Mouse (Mus musculus): ENCODE data around the gene Aoc1. TPM values are rescaled to one million over a fixed set of nuclear protein-coding genes. Genes with fewer than 3 reads are reported as not detected.

Gene Aoc1
- polyA plus RNA-seq, 1 experiment: 7.3 TPM

GRCm38 (mm10) chr6:48840973-48841625 is 31.6 kb upstream of the Aoc1 start, which contains the start of gene Tmem176b:
Gene Tmem176b, minus strand, starts transcription at chr6:48841496.
- Histone ChIP-seq H3K27ac (ENCODE audit: insufficient read depth, low read depth, low read length) (peak within 1 kb of the TSS; percentile 91), H3K36me3 (ENCODE audit: control insufficient read depth, insufficient read depth, low read length) (peaks cover 6% of the 10 kb centered on the region; the same call in 1 of the 2 replicates), H3K4me3 (ENCODE audit: insufficient read depth, low read depth, low read length) (peak within 1 kb of the TSS; percentile 63), H3K4me1 (ENCODE audit: control insufficient read depth, insufficient read depth, low read length) (peaks cover 13% of the 10 kb centered on the region; the same call in 1 of the 2 replicates), H3K27me3 (replicated peaks; ENCODE audit: control insufficient read depth, insufficient read depth, low read length) (no peaks in the 10 kb centered on the region)
- DNase-seq: peak; percentile 99
- 3% methylated on average over 6 of the region's 6 CpGs for WGBS
- TF ChIP-seq POLR2A (IDR thresholded peaks at IDR 0.05; ENCODE audit: low read depth, low read length) (peak; percentile 74), CTCF (conservative IDR thresholded peaks at IDR 0.05; ENCODE audit: insufficient read depth, insufficient read length, low read depth, low read length) (no peak)

GRCm38 (mm10) chr6:48842111-48842842 is 30.4 kb upstream of the Aoc1 start:
- Histone ChIP-seq H3K4me1 (ENCODE audit: control insufficient read depth, insufficient read depth, low read length) (peaks cover 13% of the 10 kb centered on the region; the same call in 1 of the 2 replicates), H3K4me3 (ENCODE audit: insufficient read depth, low read depth, low read length) (peak overlapping the region; percentile 63), H3K36me3 (ENCODE audit: control insufficient read depth, insufficient read depth, low read length) (peaks cover 6% of the 10 kb centered on the region; the same call in 1 of the 2 replicates), H3K27ac (ENCODE audit: insufficient read depth, low read depth, low read length) (peak overlapping the region; percentile 70), H3K27me3 (replicated peaks; ENCODE audit: control insufficient read depth, insufficient read depth, low read length) (no peaks in the 10 kb centered on the region)
- peak; percentile 82 for DNase-seq
- TF ChIP-seq CTCF (conservative IDR thresholded peaks at IDR 0.05; ENCODE audit: insufficient read depth, insufficient read length, low read depth, low read length) (peak; percentile 68), POLR2A (IDR thresholded peaks at IDR 0.05; ENCODE audit: low read depth, low read length) (no peak)
- 34% methylated on average over 11 of the region's 11 CpGs for WGBS

GRCm38 (mm10) chr6:48845086-48845485 is 27.6 kb upstream of the Aoc1 start:
- no peak for TF ChIP-seq POLR2A (IDR thresholded peaks at IDR 0.05; ENCODE audit: low read depth, low read length)
- no peak for TF ChIP-seq CTCF (conservative IDR thresholded peaks at IDR 0.05; ENCODE audit: insufficient read depth, insufficient read length, low read depth, low read length)
- peaks cover 6% of the 10 kb centered on the region; the same call in 1 of the 2 replicates for H3K36me3 ChIP-seq (ENCODE audit: control insufficient read depth, insufficient read depth, low read length)
- WGBS: 84% methylated on average over 4 of the region's 4 CpGs
- DNase-seq: no peak
- no peaks in the 10 kb centered on the region for H3K27me3 ChIP-seq (replicated peaks; ENCODE audit: control insufficient read depth, insufficient read depth, low read length)
- no peak overlapping the region for H3K27ac ChIP-seq (ENCODE audit: insufficient read depth, low read depth, low read length)
- no peak overlapping the region for H3K4me3 ChIP-seq (ENCODE audit: insufficient read depth, low read depth, low read length)
- 0 out of 2 replicates have a peak, but pooled peaks cover 5% of the 10 kb centered on the region for H3K4me1 ChIP-seq (ENCODE audit: control insufficient read depth, insufficient read depth, low read length)

DNA sequence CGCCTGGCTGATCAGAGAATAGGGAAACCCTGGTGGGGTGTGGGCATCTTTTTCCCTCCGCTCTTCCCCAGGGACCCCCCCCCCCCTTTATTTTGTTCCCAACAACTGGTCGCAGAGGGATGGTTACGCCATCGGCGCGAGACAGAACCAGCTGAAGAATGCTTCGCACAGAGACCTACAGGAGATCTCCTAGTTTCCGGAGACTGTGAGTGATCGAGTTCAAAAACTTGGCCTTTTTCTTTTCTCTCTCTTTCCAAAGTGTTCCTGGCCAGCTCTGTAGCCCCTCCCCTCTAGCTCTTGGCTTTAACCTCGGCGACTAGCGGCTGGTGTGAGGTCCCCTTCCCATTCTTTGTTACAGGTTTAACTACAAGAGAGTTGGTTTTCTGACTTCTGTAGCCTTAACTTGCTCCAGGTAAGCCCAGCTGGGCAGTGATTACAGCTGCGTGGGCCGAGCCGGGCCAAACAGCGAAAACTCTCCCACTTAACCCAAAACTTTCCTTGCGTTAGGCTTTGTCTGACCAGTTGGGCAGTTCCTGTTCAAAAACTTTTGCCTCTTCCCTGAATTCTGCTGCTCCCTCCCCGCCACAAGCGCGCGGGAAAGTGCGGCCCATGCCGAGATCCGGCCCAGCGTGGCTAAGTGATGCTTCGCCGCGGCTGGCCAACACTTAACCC is 20.7 kb upstream of the Aoc1 start:
- peak; percentile 73 for DNase-seq
- Histone ChIP-seq H3K4me3 (ENCODE audit: insufficient read depth, low read depth, low read length) (peak overlapping the region; percentile 52), H3K36me3 (ENCODE audit: control insufficient read depth, insufficient read depth, low read length) (no peaks in the 10 kb centered on the region), H3K27me3 (replicated peaks; ENCODE audit: control insufficient read depth, insufficient read depth, low read length) (no peaks in the 10 kb centered on the region), H3K27ac (ENCODE audit: insufficient read depth, low read depth, low read length) (peak overlapping the region; percentile 62), H3K4me1 (ENCODE audit: control insufficient read depth, insufficient read depth, low read length) (peaks cover 5% of the 10 kb centered on the region; the same call in 1 of the 2 replicates)
- 3% methylated on average over 29 of the region's 29 CpGs for WGBS
- TF ChIP-seq CTCF (conservative IDR thresholded peaks at IDR 0.05; ENCODE audit: insufficient read depth, insufficient read length, low read depth, low read length) (no peak), POLR2A (IDR thresholded peaks at IDR 0.05; ENCODE audit: low read depth, low read length) (no peak)

DNA sequence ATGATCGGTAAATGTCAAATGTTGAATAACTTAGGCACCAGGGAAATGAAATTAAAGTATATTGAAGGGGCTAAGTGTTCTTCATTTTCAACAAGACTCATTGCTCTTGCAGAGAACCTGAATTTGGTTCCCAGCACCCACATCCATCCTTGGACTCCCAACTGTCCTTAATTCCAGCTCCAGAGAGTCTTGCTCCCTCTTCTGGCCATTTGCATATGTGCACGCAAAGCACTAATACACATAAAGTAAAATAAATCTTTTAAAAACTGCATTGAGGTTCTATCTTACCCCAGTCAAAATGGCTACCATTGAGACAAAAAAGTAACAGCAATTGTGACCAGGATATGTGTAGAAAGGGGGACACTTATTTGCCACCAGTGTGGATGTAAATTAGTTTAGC is 18.5 kb upstream of the Aoc1 start:
- TF ChIP-seq CTCF (conservative IDR thresholded peaks at IDR 0.05; ENCODE audit: insufficient read depth, insufficient read length, low read depth, low read length): 0 out of 2 replicates have a peak, but pooled peaks have one; percentile 1
- no peak for TF ChIP-seq POLR2A (IDR thresholded peaks at IDR 0.05; ENCODE audit: low read depth, low read length)
- H3K4me3 ChIP-seq (ENCODE audit: insufficient read depth, low read depth, low read length): no peak overlapping the region
- WGBS: 97% methylated on average over 2 of the region's 2 CpGs
- no peak overlapping the region for H3K27ac ChIP-seq (ENCODE audit: insufficient read depth, low read depth, low read length)
- no peak for DNase-seq
- H3K36me3 ChIP-seq (ENCODE audit: control insufficient read depth, insufficient read depth, low read length): no peaks in the 10 kb centered on the region
- peaks cover 8% of the 10 kb centered on the region for H3K4me1 ChIP-seq (ENCODE audit: control insufficient read depth, insufficient read depth, low read length)
- H3K27me3 ChIP-seq (replicated peaks; ENCODE audit: control insufficient read depth, insufficient read depth, low read length): no peaks in the 10 kb centered on the region

DNA sequence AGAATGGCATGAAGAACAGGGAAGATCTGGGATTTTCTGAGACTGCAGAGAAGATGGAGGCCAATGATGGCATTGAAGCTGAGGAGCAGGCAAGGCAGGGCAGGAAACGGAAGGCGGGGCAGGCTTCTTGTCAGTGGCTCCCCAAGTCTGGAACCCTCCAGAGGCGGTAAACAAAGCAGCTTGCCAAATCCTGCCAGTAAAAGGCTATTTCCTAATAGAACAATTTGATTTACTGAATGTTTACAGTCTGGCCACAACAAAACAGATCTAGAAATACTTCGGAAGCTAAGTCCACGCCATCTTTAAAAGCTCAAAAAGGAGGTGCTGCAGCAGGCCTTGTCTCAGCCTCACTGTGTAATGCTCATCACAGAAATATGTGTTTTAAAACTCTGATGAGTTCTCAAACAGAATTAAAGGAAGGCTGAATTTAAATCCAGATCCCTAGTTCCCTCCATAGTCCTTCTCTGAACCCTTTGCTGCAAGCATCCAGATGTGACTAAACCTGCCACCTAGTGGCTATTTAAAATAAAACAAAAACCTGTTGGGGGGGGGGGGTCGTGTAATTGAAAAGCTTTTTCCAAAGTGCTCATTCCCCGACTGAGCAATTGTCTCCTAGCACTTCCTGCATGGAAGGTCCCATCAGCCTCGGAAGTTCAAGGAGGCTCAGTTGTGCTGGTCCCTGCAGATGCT is 14.9 kb upstream of the Aoc1 start:
- TF ChIP-seq POLR2A (IDR thresholded peaks at IDR 0.05; ENCODE audit: low read depth, low read length): no peak
- TF ChIP-seq CTCF (conservative IDR thresholded peaks at IDR 0.05; ENCODE audit: insufficient read depth, insufficient read length, low read depth, low read length): no peak
- WGBS: 37% methylated on average over 8 of the region's 8 CpGs
- H3K27ac ChIP-seq (ENCODE audit: insufficient read depth, low read depth, low read length): peak overlapping the region; percentile 48; the same call in 1 of the 2 replicates
- H3K36me3 ChIP-seq (ENCODE audit: control insufficient read depth, insufficient read depth, low read length): no peaks in the 10 kb centered on the region
- DNase-seq: peak; percentile 72
- H3K27me3 ChIP-seq (replicated peaks; ENCODE audit: control insufficient read depth, insufficient read depth, low read length): no peaks in the 10 kb centered on the region
- H3K4me3 ChIP-seq (ENCODE audit: insufficient read depth, low read depth, low read length): no peak overlapping the region
- H3K4me1 ChIP-seq (ENCODE audit: control insufficient read depth, insufficient read depth, low read length): peaks cover 17% of the 10 kb centered on the region
